10 mouse cellular contexts compared by ENCODE assay signal in the genomic region with DNA sequence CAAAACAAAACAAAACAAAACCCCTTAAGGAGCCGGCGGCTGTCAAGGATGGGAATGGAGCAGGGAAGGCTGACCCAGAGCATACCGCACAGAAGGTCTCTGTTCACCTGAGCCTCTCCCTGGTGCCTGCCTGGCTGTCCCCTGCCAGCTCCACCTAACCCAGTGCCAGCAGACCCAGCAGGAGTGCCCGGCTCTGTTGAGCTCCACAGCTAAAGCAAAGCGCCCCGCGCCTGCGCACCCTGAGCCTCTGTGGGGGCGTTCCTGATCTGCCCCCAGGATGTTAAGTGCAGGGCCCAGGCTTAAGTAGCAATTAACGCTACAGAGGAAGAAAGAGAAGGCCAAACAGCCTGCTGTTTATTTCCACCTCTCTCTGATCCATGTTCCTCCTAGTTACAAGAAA.
DNase-seq lines count a peak whose midpoint lies in the region; ATAC-seq and TF ChIP-seq lines count a peak whose summit lies in the region.
"Had no signal": no experiment of that assay in that cellular context is flagged by ENCODE, and none has a peak within 500 bp of the region (broad histone marks: within the 10 kb centered on the region; RNA-seq: fewer than 3 reads in every experiment).

No protein-coding gene starts in this region.

- no peak; the same call in 1 of the 2 replicates for ATAC-seq in granulocyte monocyte progenitor cell, adult 5-6 weeks (replicated peaks; ENCODE audit: poor library complexity, severe bottlenecking)

- H3K79me2 ChIP-seq in CH12.LX (replicated peaks; ENCODE audit: control insufficient read depth, extremely low read depth, insufficient read depth, poor library complexity, severe bottlenecking) = no peaks in the 10 kb centered on the region
- no peaks in the 10 kb centered on the region for H3K79me2 ChIP-seq in heart, adult 2 months (replicated peaks; ENCODE audit: control insufficient read depth, insufficient read depth, low read length)

- no peaks in the 10 kb centered on the region for H3K4me1 ChIP-seq in CH12.LX (ENCODE audit: control insufficient read depth in 1 of 2, insufficient read depth in 2 of 2)
- no peaks in the 10 kb centered on the region for H3K4me1 ChIP-seq in heart, adult 2 months (ENCODE audit: control insufficient read depth, insufficient read depth, low read length)

- H3K36me3 ChIP-seq in CH12.LX (replicated peaks in 1 of 2; ENCODE audit: control insufficient read depth in 1 of 2, insufficient read depth in 1 of 2, low read length in 1 of 2) = no peaks in the 10 kb centered on the region
- no peaks in the 10 kb centered on the region for H3K36me3 ChIP-seq in heart, adult 2 months (ENCODE audit: control insufficient read depth, insufficient read depth, low read length)

- no peak for TF ChIP-seq CTCF in CH12.LX (conservative IDR thresholded peaks at IDR 0.05 in 1 of 2, IDR thresholded peaks at IDR 0.05 in 1 of 2; ENCODE audit: low read depth in 2 of 2, low read length in 2 of 2)
- TF ChIP-seq CTCF in heart, adult 2 months (IDR thresholded peaks at IDR 0.05) = no peak

- peaks cover 97% of the 10 kb centered on the region for H3K27me3 ChIP-seq in CH12.LX (replicated peaks)
- H3K27me3 ChIP-seq in heart, adult 2 months (ENCODE audit: control insufficient read depth, insufficient read depth, low read length) = no peaks in the 10 kb centered on the region

- dilution Hi-C loops in CH12.LX (cut with MboI; ENCODE audit: extremely low pct_ligation_motif_present, extremely low pct_unique_long_range_greater_than_20kb, low sequenced_read_pairs) = no loop called here

- no peak overlapping the region for H3K9ac ChIP-seq in CH12.LX (ENCODE audit: insufficient read depth, low read depth)
- H3K9ac ChIP-seq in heart, adult 2 months (ENCODE audit: low read depth, low read length) = no peak overlapping the region
- H3K9ac ChIP-seq: lung, embryonic 14.5 days had no signal

- 29% methylated on average over 10 of the region's 10 CpGs for WGBS in heart, adult 2 months

- no peak overlapping the region for H3K4me3 ChIP-seq in CH12.LX (replicated peaks in 1 of 3; ENCODE audit: low read depth in 2 of 3, low read length in 2 of 3, poor library complexity in 1 of 3)
- H3K4me3 ChIP-seq in heart, adult 2 months = no peak overlapping the region

- DNase-seq in adrenal gland, postnatal 10 days = peak; percentile 5
- DNase-seq in adrenal gland, adult (ENCODE audit: inconsistent age in 2 of 2, low spot score in 1 of 2) = no peak
- DNase-seq in CH12.LX (ENCODE audit: extremely low read depth) = no peak
- peak; percentile 76 to 86 for DNase-seq in cerebellum, postnatal 14 days
- peak; percentile 49 for DNase-seq in forelimb bud, embryonic 11.5 days (ENCODE audit: low read depth, low spot score)
- DNase-seq in heart, adult 2 months = no peak
- DNase-seq in urinary bladder, adult 18-20 months (ENCODE audit: low spot score in 2 of 2) = no peak
- DNase-seq: gastrocnemius, postnatal 14 days; lung, embryonic 14.5 days had no signal

- no peak for TF ChIP-seq EP300 in CH12.LX (IDR thresholded peaks at IDR 0.05; ENCODE audit: low read length)
- TF ChIP-seq EP300 in heart, adult 2 months (IDR thresholded peaks at IDR 0.05; ENCODE audit: insufficient read depth, low read depth, low read length) = no peak

- H3K4me2 ChIP-seq in CH12.LX (ENCODE audit: insufficient read depth, low read depth, poor library complexity, severe bottlenecking) = no peak overlapping the region
- H3K4me2 ChIP-seq: lung, embryonic 14.5 days had no signal

- intact Hi-C loops in heart, adult 2 months (cut with DNase I) = no loop called here

- no peak for TF ChIP-seq RAD21 in CH12.LX (IDR thresholded peaks at IDR 0.05; ENCODE audit: low read depth, low read length)

- peaks cover 9% of the 10 kb centered on the region for H3K9me3 ChIP-seq in CH12.LX (replicated peaks; ENCODE audit: low read length)

- no peak for TF ChIP-seq POLR2A in CH12.LX (IDR thresholded peaks at IDR 0.05; ENCODE audit: low read depth, low read length)
- no peak for TF ChIP-seq POLR2A in heart, adult 2 months (IDR thresholded peaks at IDR 0.05; ENCODE audit: insufficient read depth, low read depth, low read length)

- no peak overlapping the region for H3K27ac ChIP-seq in CH12.LX (ENCODE audit: insufficient read depth, low read depth)
- H3K27ac ChIP-seq in heart, adult 2 months = no peak overlapping the region

- in situ Hi-C loops in CH12.LX (cut with MboI; ENCODE audit: low pct_ligation_motif_present, low pct_unique_long_range_greater_than_20kb, low sequenced_read_pairs) = loop anchor here (5.0 kb wide), 1 partner anchor 35 kb away; no protein-coding TSS in a partner anchor

TF ChIP-seq in CH12.LX, 34 proteins besides CTCF, POLR2A, EP300 and RAD21:
- TF ChIP-seq NRF1 (IDR thresholded peaks at IDR 0.05; ENCODE audit: low read depth, low read length) (peak; percentile 72), ELF1 (IDR thresholded peaks at IDR 0.05; ENCODE audit: low read depth, low read length) (no peak)

Comparison
In these comparisons a context has a peak if more than half of its experiments do, and no peak if none do; other contexts are left out.
1. DNase-seq: peak in adrenal gland, postnatal 10 days (single experiment), cerebellum, postnatal 14 days (2 of 2) and forelimb bud, embryonic 11.5 days (single experiment); none in adrenal gland, adult (0 of 2), CH12.LX (single experiment), heart, adult 2 months (0 of 2) and urinary bladder, adult 18-20 months (0 of 2).